Mouse (Mus musculus): ENCODE data around the gene Gm5089.

Gene Gm5089

GRCm38 (mm10) chr14:122386281-122387130 lies 64.4 kb downstream of the Gm5089 start:
- DNase-seq (ENCODE audit: low spot score) = no peak

GRCm38 (mm10) chr14:122385758-122386157 lies 65.2 kb downstream of the Gm5089 start:
- DNase-seq (ENCODE audit: low spot score) = no peak

- DNase-seq (ENCODE audit: low spot score) = no peak
These were observed 65.7 kb downstream of the Gm5089 start for GRCm38 (mm10) chr14:122385238-122385534.

Measured in adipocyte (in vitro differentiated cells).